Mouse (Mus musculus) kidney, postnatal 0 days (tissue): ENCODE measurements around the gene Thbs1. TPM values are rescaled to one million over a fixed set of nuclear protein-coding genes. Genes with fewer than 3 reads are reported as not detected.

Experiments used
- ATAC-seq: fragments of 200-750 bp; cut with Nextera tagmentation; replicated peaks from 2 replicates; pipeline ENCODE4 v1.8.0; 2017; ENCODE audit warnings: low read depth, moderate number of reproducible peaks, moderate TSS enrichment, moderate library complexity; ENCODE audit not compliant: low FRiP score
- DNase-seq: peaks from one replicate; pipeline ENCODE4 v3.0.0-alpha.2; 2016; ENCODE audit warnings: low spot score
- H3K27ac ChIP-seq: fragments of 300-500 bp; sonication (generic); 2 replicates; pipeline ENCODE4 v1.5.1; 2014; ENCODE audit warnings: mild to moderate bottlenecking
- H3K27me3 ChIP-seq: fragments of 300-500 bp; sonication (generic); 2 replicates; pipeline ENCODE4 v1.6.1; 2014; ENCODE audit warnings: low read length, mixed read lengths; ENCODE audit not compliant: insufficient read depth
- H3K36me3 ChIP-seq: fragments of 300-500 bp; sonication (generic); 2 replicates; pipeline ENCODE4 v1.6.1; 2014; ENCODE audit warnings: low read length, mixed read lengths; ENCODE audit not compliant: insufficient read depth
- H3K4me1 ChIP-seq: fragments of 300-500 bp; sonication (generic); replicated peaks from 2 replicates; pipeline ENCODE4 v1.6.1; 2014; ENCODE audit warnings: antibody characterized with exemption, low read length, mixed read lengths; ENCODE audit not compliant: insufficient read depth
- H3K4me2 ChIP-seq: fragments of 300-500 bp; sonication (generic); 2 replicates; pipeline ENCODE4 v1.6.1; 2014; ENCODE audit warnings: mild to moderate bottlenecking, low read length, moderate library complexity, mixed read lengths
- H3K4me3 ChIP-seq: fragments of 300-500 bp; sonication (generic); replicated peaks from 2 replicates; pipeline ENCODE4 v1.5.1; 2014; ENCODE audit warnings: low read depth, low read length
- H3K9ac ChIP-seq: fragments of 300-500 bp; sonication (generic); 2 replicates; pipeline ENCODE4 v1.6.1; 2014; ENCODE audit warnings: low read depth, low read length
- H3K9me3 ChIP-seq: fragments of 300-500 bp; sonication (generic); replicated peaks from 2 replicates; pipeline ENCODE4 v1.6.1; 2016; ENCODE audit warnings: low read length, inconsistent platforms, mixed read lengths
- CTCF ChIP-seq: IDR thresholded peaks from 2 replicates; pipeline ENCODE4 v1.5.1; 2016; ENCODE audit warnings: antibody characterized with exemption, low read depth, mild to moderate bottlenecking, moderate library complexity
- WGBS: fragments of 180-500 bp; shearing (Covaris S2); extraction: QIAGEN DNeasy Blood & Tissue Kit; methylation state at CpG from one replicate; pipeline ENCODE4 v1.1.7; 2014; 5-methylcytosine and 5-hydroxymethylcytosine counted together
- polyA plus RNA-seq: library from polyadenylated mRNA; unstranded; fragments of >200 nt; fragmentation: Nextera tagmentation; extraction: Ambion mirVana; gene quantifications from 2 replicates; pipeline ENCODE4 v1.2.1, GENCODE M21; 2015

Thbs1 gene
- polyA plus RNA-seq, 1 experiment from 2014 or later: 38.1 TPM

- TF ChIP-seq CTCF: no peak
- no peak overlapping the region for H3K4me2 ChIP-seq
- H3K9ac ChIP-seq: no peak overlapping the region
- H3K27me3 ChIP-seq: no peaks in the 10 kb centered on the region
- H3K9me3 ChIP-seq: no peaks in the 10 kb centered on the region
- ATAC-seq (no peak), DNase-seq (peak; percentile 49)
- no peaks in the 10 kb centered on the region for H3K36me3 ChIP-seq
- no peaks in the 10 kb centered on the region for H3K4me1 ChIP-seq
- 58% methylated on average over 12 of the region's 12 CpGs for WGBS
- no peak overlapping the region for H3K4me3 ChIP-seq
- no peak overlapping the region for H3K27ac ChIP-seq
Measured at GRCm38 (mm10) chr2:118149855-118150563, 38.3 kb downstream of the Thbs1 start.

GRCm38 (mm10) chr2:118158095-118158494 lies 46.4 kb downstream of the Thbs1 start:
- no peak for ATAC-seq
- WGBS: 78% methylated on average over 3 of the region's 3 CpGs
- no peak overlapping the region for H3K9ac ChIP-seq

GRCm38 (mm10) chr2:118159126-118159525 lies 47.5 kb downstream of the Thbs1 start:
- H3K4me3 ChIP-seq: no peak overlapping the region
- H3K9me3 ChIP-seq: no peaks in the 10 kb centered on the region
- ATAC-seq (no peak), DNase-seq (no peak)
- no peak for TF ChIP-seq CTCF
- 0 out of 2 replicates have a peak, but pooled peaks cover 7% of the 10 kb centered on the region for H3K4me1 ChIP-seq
- no peaks in the 10 kb centered on the region for H3K36me3 ChIP-seq
- H3K27me3 ChIP-seq: no peaks in the 10 kb centered on the region
- WGBS: 78% methylated on average over 6 of the region's 6 CpGs
- no peak overlapping the region for H3K9ac ChIP-seq
- no peak overlapping the region for H3K4me2 ChIP-seq
- no peak overlapping the region for H3K27ac ChIP-seq

More at GRCm38 (mm10) chr2:118158095-118158494, 46.4 kb downstream of the Thbs1 start:
- Histone ChIP-seq H3K36me3 (no peaks in the 10 kb centered on the region), H3K27me3 (no peaks in the 10 kb centered on the region), H3K4me2 (no peak overlapping the region), H3K9me3 (no peaks in the 10 kb centered on the region), H3K4me1 (0 out of 2 replicates have a peak, but pooled peaks cover 4% of the 10 kb centered on the region), H3K4me3 (no peak overlapping the region), H3K27ac (no peak overlapping the region)
- TF ChIP-seq CTCF: no peak
- no peak for DNase-seq

- Histone ChIP-seq H3K27ac (no peak overlapping the region), H3K9me3 (no peaks in the 10 kb centered on the region), H3K4me2 (no peak overlapping the region), H3K36me3 (no peaks in the 10 kb centered on the region), H3K4me1 (0 out of 2 replicates have a peak, but pooled peaks cover 10% of the 10 kb centered on the region), H3K27me3 (no peaks in the 10 kb centered on the region), H3K4me3 (no peak overlapping the region), H3K9ac (no peak overlapping the region)
- no peak for ATAC-seq
- TF ChIP-seq CTCF: no peak
- WGBS: 18% methylated on average over 6 of the region's 6 CpGs
- DNase-seq: peak; percentile 75
Measured at GRCm38 (mm10) chr2:118160547-118160946, 48.9 kb downstream of the Thbs1 start.

GRCm38 (mm10) chr2:118160991-118161390 lies 49.3 kb downstream of the Thbs1 start:
- no peak for TF ChIP-seq CTCF
- Histone ChIP-seq H3K36me3 (no peaks in the 10 kb centered on the region), H3K9me3 (no peaks in the 10 kb centered on the region), H3K4me3 (no peak overlapping the region), H3K4me1 (0 out of 2 replicates have a peak, but pooled peaks cover 10% of the 10 kb centered on the region), H3K9ac (no peak overlapping the region), H3K27ac (no peak overlapping the region), H3K4me2 (no peak overlapping the region), H3K27me3 (no peaks in the 10 kb centered on the region)
- ATAC-seq: no peak
- DNase-seq: no peak
- WGBS: 77% methylated on average over 2 of the region's 2 CpGs

- WGBS: 29% methylated on average over 5 of the region's 5 CpGs
- no peaks in the 10 kb centered on the region for H3K27me3 ChIP-seq
- H3K9ac ChIP-seq: no peak overlapping the region
- no peaks in the 10 kb centered on the region for H3K36me3 ChIP-seq
- ATAC-seq (no peak), DNase-seq (peak; percentile 21)
- no peak overlapping the region for H3K27ac ChIP-seq
- H3K4me2 ChIP-seq: no peak overlapping the region
- H3K4me3 ChIP-seq: no peak overlapping the region
- 0 out of 2 replicates have a peak, but pooled peaks cover 10% of the 10 kb centered on the region for H3K4me1 ChIP-seq
- TF ChIP-seq CTCF: no peak
- no peaks in the 10 kb centered on the region for H3K9me3 ChIP-seq
Measured at GRCm38 (mm10) chr2:118162486-118162885, 50.8 kb downstream of the Thbs1 start.

GRCm38 (mm10) chr2:118164137-118164536 lies 52.5 kb downstream of the Thbs1 start:
- Histone ChIP-seq H3K27ac (no peak overlapping the region), H3K9me3 (no peaks in the 10 kb centered on the region), H3K27me3 (no peaks in the 10 kb centered on the region), H3K4me3 (no peak overlapping the region), H3K4me1 (0 out of 2 replicates have a peak, but pooled peaks cover 10% of the 10 kb centered on the region), H3K36me3 (no peaks in the 10 kb centered on the region), H3K4me2 (no peak overlapping the region), H3K9ac (no peak overlapping the region)
- TF ChIP-seq CTCF: no peak
- ATAC-seq (no peak), DNase-seq (no peak)
- 51% methylated on average over 6 of the region's 6 CpGs for WGBS
